Mouse (Mus musculus): ENCODE measurements around the gene Tmem268. TPM values are rescaled to one million over a fixed set of nuclear protein-coding genes. Genes with fewer than 3 reads are reported as not detected.

Gene Tmem268
- polyA plus RNA-seq, 1 experiment = 19.5 TPM

- Histone ChIP-seq H3K79me3 (ENCODE audit: low read depth) (peaks cover 2% of the 10 kb centered on the region), H3K4me3 (ENCODE audit: insufficient read depth, poor library complexity, severe bottlenecking) (peak overlapping the region; percentile 40), H3K27me3 (ENCODE audit: control insufficient read depth, insufficient read depth, insufficient read length) (no peaks in the 10 kb centered on the region), H3K79me2 (ENCODE audit: control insufficient read depth, insufficient read depth) (peaks cover 32% of the 10 kb centered on the region), H3K36me3 (ENCODE audit: control insufficient read depth, insufficient read depth) (peaks cover 36% of the 10 kb centered on the region), H3ac (ENCODE audit: control insufficient read depth, insufficient read length, low read depth) (peak overlapping the region; percentile 14)
- TF ChIP-seq MYOG (IDR thresholded peaks at IDR 0.05; ENCODE audit: control insufficient read depth, extremely low read depth, insufficient read length) (no peak), MYOD1 (IDR thresholded peaks at IDR 0.05; ENCODE audit: control insufficient read depth, insufficient read length, low read depth) (no peak), CTCF (IDR thresholded peaks at IDR 0.05; ENCODE audit: control insufficient read depth, insufficient read depth, insufficient read length) (no peak), CEBPB (IDR thresholded peaks at IDR 0.05; ENCODE audit: low read depth) (no peak), MAX (IDR thresholded peaks at IDR 0.05) (no peak), USF1 (IDR thresholded peaks at IDR 0.05; ENCODE audit: low read depth) (no peak), FOSL1 (IDR thresholded peaks at IDR 0.05; ENCODE audit: insufficient read depth, low read length, poor library complexity, severe bottlenecking) (no peak)
Measured at GRCm38 (mm10) chr4:63557124-63558059, 1.2 kb upstream of the Tmem268 start.

GRCm38 (mm10) chr4:63559127-63559697 lies 631 bp downstream of the Tmem268 start:
- Histone ChIP-seq H3K36me3 (ENCODE audit: control insufficient read depth, insufficient read depth) (peaks cover 33% of the 10 kb centered on the region), H3K79me2 (ENCODE audit: control insufficient read depth, insufficient read depth) (peaks cover 39% of the 10 kb centered on the region), H3K79me3 (ENCODE audit: low read depth) (peaks cover 4% of the 10 kb centered on the region), H3ac (ENCODE audit: control insufficient read depth, insufficient read length, low read depth) (peak overlapping the region; percentile 61), H3K27me3 (ENCODE audit: control insufficient read depth, insufficient read depth, insufficient read length) (no peaks in the 10 kb centered on the region), H3K4me3 (ENCODE audit: insufficient read depth, poor library complexity, severe bottlenecking) (peak overlapping the region; percentile 40)
- no peak for TF ChIP-seq USF1 (IDR thresholded peaks at IDR 0.05; ENCODE audit: low read depth)
- TF ChIP-seq MYOG (IDR thresholded peaks at IDR 0.05; ENCODE audit: control insufficient read depth, extremely low read depth, insufficient read length) = no peak
- TF ChIP-seq FOSL1 (IDR thresholded peaks at IDR 0.05; ENCODE audit: insufficient read depth, low read length, poor library complexity, severe bottlenecking) = no peak
- no peak for TF ChIP-seq MAX (IDR thresholded peaks at IDR 0.05)
- no peak for TF ChIP-seq MYOD1 (IDR thresholded peaks at IDR 0.05; ENCODE audit: control insufficient read depth, insufficient read length, low read depth)
- no peak for TF ChIP-seq CEBPB (IDR thresholded peaks at IDR 0.05; ENCODE audit: low read depth)
- TF ChIP-seq CTCF (IDR thresholded peaks at IDR 0.05; ENCODE audit: control insufficient read depth, insufficient read depth, insufficient read length) = no peak

GRCm38 (mm10) chr4:63560079-63560478 lies 1.5 kb downstream of the Tmem268 start:
- TF ChIP-seq CTCF (IDR thresholded peaks at IDR 0.05; ENCODE audit: control insufficient read depth, insufficient read depth, insufficient read length) (peak; percentile 73), USF1 (IDR thresholded peaks at IDR 0.05; ENCODE audit: low read depth) (no peak), MYOD1 (IDR thresholded peaks at IDR 0.05; ENCODE audit: control insufficient read depth, insufficient read length, low read depth) (no peak), CEBPB (IDR thresholded peaks at IDR 0.05; ENCODE audit: low read depth) (no peak), MYOG (IDR thresholded peaks at IDR 0.05; ENCODE audit: control insufficient read depth, extremely low read depth, insufficient read length) (no peak), FOSL1 (IDR thresholded peaks at IDR 0.05; ENCODE audit: insufficient read depth, low read length, poor library complexity, severe bottlenecking) (no peak), MAX (IDR thresholded peaks at IDR 0.05) (no peak)
- H3ac ChIP-seq (ENCODE audit: control insufficient read depth, insufficient read length, low read depth) = peak overlapping the region; percentile 62
- H3K79me2 ChIP-seq (ENCODE audit: control insufficient read depth, insufficient read depth) = peaks cover 39% of the 10 kb centered on the region
- H3K79me3 ChIP-seq (ENCODE audit: low read depth) = peaks cover 4% of the 10 kb centered on the region
- H3K36me3 ChIP-seq (ENCODE audit: control insufficient read depth, insufficient read depth) = peaks cover 33% of the 10 kb centered on the region
- no peaks in the 10 kb centered on the region for H3K27me3 ChIP-seq (ENCODE audit: control insufficient read depth, insufficient read depth, insufficient read length)
- peak overlapping the region; percentile 14 for H3K4me3 ChIP-seq (ENCODE audit: insufficient read depth, poor library complexity, severe bottlenecking)

- H3K27me3 ChIP-seq (ENCODE audit: control insufficient read depth, insufficient read depth, insufficient read length) = no peaks in the 10 kb centered on the region
- no peak for TF ChIP-seq FOSL1 (IDR thresholded peaks at IDR 0.05; ENCODE audit: insufficient read depth, low read length, poor library complexity, severe bottlenecking)
- TF ChIP-seq MYOG (IDR thresholded peaks at IDR 0.05; ENCODE audit: control insufficient read depth, extremely low read depth, insufficient read length) = no peak
- TF ChIP-seq MAX (IDR thresholded peaks at IDR 0.05) = no peak
- no peak for TF ChIP-seq CTCF (IDR thresholded peaks at IDR 0.05; ENCODE audit: control insufficient read depth, insufficient read depth, insufficient read length)
- no peak for TF ChIP-seq MYOD1 (IDR thresholded peaks at IDR 0.05; ENCODE audit: control insufficient read depth, insufficient read length, low read depth)
- TF ChIP-seq USF1 (IDR thresholded peaks at IDR 0.05; ENCODE audit: low read depth) = no peak
- TF ChIP-seq CEBPB (IDR thresholded peaks at IDR 0.05; ENCODE audit: low read depth) = no peak
- no peak overlapping the region for H3ac ChIP-seq (ENCODE audit: control insufficient read depth, insufficient read length, low read depth)
- peaks cover 4% of the 10 kb centered on the region for H3K79me3 ChIP-seq (ENCODE audit: low read depth)
- H3K79me2 ChIP-seq (ENCODE audit: control insufficient read depth, insufficient read depth) = peaks cover 39% of the 10 kb centered on the region
- H3K36me3 ChIP-seq (ENCODE audit: control insufficient read depth, insufficient read depth) = peaks cover 35% of the 10 kb centered on the region
- no peak overlapping the region for H3K4me3 ChIP-seq (ENCODE audit: insufficient read depth, poor library complexity, severe bottlenecking)
Measured at GRCm38 (mm10) chr4:63561861-63562675, 3.5 kb downstream of the Tmem268 start.

- no peak overlapping the region for H3K4me3 ChIP-seq (ENCODE audit: insufficient read depth, poor library complexity, severe bottlenecking)
- H3K79me2 ChIP-seq (ENCODE audit: control insufficient read depth, insufficient read depth) = peaks cover 39% of the 10 kb centered on the region
- H3K79me3 ChIP-seq (ENCODE audit: low read depth) = peaks cover 4% of the 10 kb centered on the region
- no peak overlapping the region for H3ac ChIP-seq (ENCODE audit: control insufficient read depth, insufficient read length, low read depth)
- TF ChIP-seq FOSL1 (IDR thresholded peaks at IDR 0.05; ENCODE audit: insufficient read depth, low read length, poor library complexity, severe bottlenecking) (no peak), MAX (IDR thresholded peaks at IDR 0.05) (no peak), CTCF (IDR thresholded peaks at IDR 0.05; ENCODE audit: control insufficient read depth, insufficient read depth, insufficient read length) (no peak), USF1 (IDR thresholded peaks at IDR 0.05; ENCODE audit: low read depth) (no peak), CEBPB (IDR thresholded peaks at IDR 0.05; ENCODE audit: low read depth) (no peak), MYOD1 (IDR thresholded peaks at IDR 0.05; ENCODE audit: control insufficient read depth, insufficient read length, low read depth) (no peak), MYOG (IDR thresholded peaks at IDR 0.05; ENCODE audit: control insufficient read depth, extremely low read depth, insufficient read length) (no peak)
- H3K36me3 ChIP-seq (ENCODE audit: control insufficient read depth, insufficient read depth) = peaks cover 35% of the 10 kb centered on the region
- H3K27me3 ChIP-seq (ENCODE audit: control insufficient read depth, insufficient read depth, insufficient read length) = no peaks in the 10 kb centered on the region
Measured at GRCm38 (mm10) chr4:63562742-63563141, 4.2 kb downstream of the Tmem268 start.
